Mouse (Mus musculus): ENCODE results near the gene Mrpl20. TPM values are rescaled to one million over a fixed set of nuclear protein-coding genes. Genes with fewer than 3 reads are reported as not detected.

Mrpl20 gene
- polyA plus RNA-seq, 1 experiment from 2014 or later = 285 TPM

DNA sequence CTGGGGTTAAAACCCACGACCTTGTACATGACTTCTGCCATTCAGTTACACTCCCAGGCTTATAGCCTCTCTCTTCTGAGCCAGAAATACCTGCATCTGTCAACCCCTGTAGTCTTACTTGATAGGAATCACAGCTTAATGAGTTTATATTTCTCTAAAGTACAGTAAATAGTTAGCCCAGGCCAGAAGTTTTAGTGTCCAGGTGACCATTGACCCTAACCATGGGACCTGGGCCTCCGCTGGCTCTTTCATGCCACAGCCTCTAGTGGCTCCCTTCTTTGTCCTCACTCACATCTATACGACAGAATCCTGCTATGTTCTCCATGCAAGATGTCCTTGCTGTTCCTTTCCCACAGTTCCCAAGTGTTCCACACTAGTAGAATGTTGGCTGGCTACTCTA is 5.2 kb downstream of the Mrpl20 start:
- 91% methylated on average over 3 of the region's 3 CpGs for WGBS
- Histone ChIP-seq H3K27me3 (replicated peaks) (no peaks in the 10 kb centered on the region), H3K4me2 (no peak overlapping the region), H3K27ac (replicated peaks) (no peak overlapping the region), H3K4me3 (replicated peaks) (no peak overlapping the region), H3K9ac (replicated peaks) (no peak overlapping the region), H3K36me3 (peaks cover 53% of the 10 kb centered on the region), H3K4me1 (peaks cover 31% of the 10 kb centered on the region), H3K9me3 (replicated peaks) (no peaks in the 10 kb centered on the region)
- ATAC-seq (ENCODE audit: low FRiP score) = no peak

DNA sequence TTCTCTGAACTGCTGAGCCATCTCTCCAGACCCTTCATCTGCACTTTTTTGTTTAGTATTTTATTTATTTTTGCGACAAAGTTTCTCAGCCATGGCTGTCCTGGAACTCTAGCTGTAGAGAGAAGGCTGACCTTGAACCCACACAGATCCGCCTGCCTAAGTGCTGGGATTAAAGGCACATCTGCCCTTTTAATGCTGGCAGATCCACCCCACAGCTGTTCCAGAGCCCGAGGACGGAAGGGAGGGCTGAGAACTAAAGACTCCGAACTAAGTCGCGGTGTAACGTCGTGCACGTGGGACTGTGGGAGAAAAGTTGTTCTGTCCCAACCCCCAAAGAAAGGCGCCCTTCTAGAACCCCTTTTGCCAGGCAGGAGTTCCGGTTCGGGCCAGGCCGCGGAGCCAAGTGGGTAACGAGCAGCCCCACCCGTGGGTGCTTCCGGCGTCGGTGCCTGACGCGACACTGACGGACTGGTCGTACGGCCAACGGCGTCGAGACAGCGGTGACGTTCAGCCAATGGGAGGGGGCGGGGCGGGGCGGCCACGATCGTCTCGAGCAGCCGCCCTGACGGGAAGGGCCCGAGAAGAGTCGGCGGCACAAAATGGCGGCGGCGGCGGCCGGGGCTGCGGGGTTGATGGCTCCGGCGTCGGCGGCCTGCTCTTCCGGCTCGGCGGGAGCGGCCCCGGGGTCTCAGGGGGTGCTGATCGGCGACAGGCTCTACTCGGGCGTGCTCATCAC is 9.4 kb downstream of the Mrpl20 start, which contains the start of gene Ccnl2:
Gene Ccnl2, plus strand, starts transcription at position 561 of the 736 bp plus-strand sequence.
- Histone ChIP-seq H3K36me3 (peaks cover 70% of the 10 kb centered on the region), H3K9me3 (replicated peaks) (no peaks in the 10 kb centered on the region), H3K4me3 (replicated peaks) (peak within 1 kb of the TSS; percentile 93), H3K4me2 (peak within 1 kb of the TSS; percentile 69), H3K27ac (replicated peaks) (peak within 1 kb of the TSS; percentile 90), H3K4me1 (peaks cover 30% of the 10 kb centered on the region), H3K9ac (replicated peaks) (peak within 1 kb of the TSS; percentile 93), H3K27me3 (replicated peaks) (no peaks in the 10 kb centered on the region)
- ATAC-seq (ENCODE audit: low FRiP score) = peak; percentile 100
- WGBS = under 1% methylated on average over 60 of the region's 60 CpGs

DNA sequence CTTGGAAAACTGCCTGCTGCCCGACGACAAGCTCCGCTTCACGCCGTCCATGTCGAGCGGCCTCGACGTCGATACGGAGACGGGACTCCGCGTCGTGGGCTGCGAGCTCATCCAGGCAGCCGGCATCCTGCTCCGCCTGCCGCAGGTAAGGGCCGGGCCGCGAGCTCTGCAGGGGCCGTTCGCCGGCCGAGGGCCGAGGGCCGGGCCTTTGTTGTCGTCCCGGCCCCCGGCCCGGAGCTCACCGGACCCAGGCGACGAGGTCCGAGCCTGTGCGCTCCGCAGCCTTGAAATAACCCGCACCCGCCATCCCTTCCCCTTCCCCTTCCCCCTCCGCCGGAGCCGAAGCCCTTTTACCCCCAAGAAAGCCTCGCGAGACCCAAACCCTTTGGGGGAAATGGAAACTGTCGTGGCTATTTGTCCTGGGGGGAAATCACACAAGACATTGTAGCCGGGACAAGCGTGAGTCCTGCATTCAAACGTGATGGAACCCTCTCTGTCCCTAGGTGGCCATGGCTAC is 10.0 kb downstream of the Mrpl20 start:
- peak overlapping the region; percentile 86 for H3K27ac ChIP-seq (replicated peaks)
- no peaks in the 10 kb centered on the region for H3K27me3 ChIP-seq (replicated peaks)
- peak overlapping the region; percentile 69 for H3K4me2 ChIP-seq
- 0% methylated on average over 49 of the region's 49 CpGs for WGBS
- H3K4me1 ChIP-seq = peaks cover 30% of the 10 kb centered on the region
- peak; percentile 54 for ATAC-seq (ENCODE audit: low FRiP score)
- peak overlapping the region; percentile 93 for H3K9ac ChIP-seq (replicated peaks)
- peaks cover 71% of the 10 kb centered on the region for H3K36me3 ChIP-seq
- H3K9me3 ChIP-seq (replicated peaks) = no peaks in the 10 kb centered on the region
- H3K4me3 ChIP-seq (replicated peaks) = peak overlapping the region; percentile 93

DNA sequence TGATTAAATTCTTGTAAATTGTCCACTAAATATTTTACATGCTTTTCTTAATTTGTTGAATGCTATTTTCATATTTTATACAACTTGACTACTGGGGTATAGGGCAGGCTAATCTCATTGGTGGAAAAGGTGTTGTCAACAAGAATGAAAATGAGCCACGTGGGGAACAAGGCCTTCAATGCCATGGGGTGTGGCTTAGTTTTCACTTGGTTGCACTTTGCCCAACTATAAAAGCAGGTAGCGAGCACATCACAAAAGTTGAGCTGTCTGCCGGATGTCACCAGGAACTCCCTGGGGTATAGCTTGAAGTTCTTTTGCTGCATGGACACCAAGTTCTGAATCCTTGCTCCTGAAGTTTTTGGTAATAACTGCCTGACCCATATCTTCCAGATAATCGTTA is 14.9 kb downstream of the Mrpl20 start:
- ATAC-seq (ENCODE audit: low FRiP score) = no peak

DNA sequence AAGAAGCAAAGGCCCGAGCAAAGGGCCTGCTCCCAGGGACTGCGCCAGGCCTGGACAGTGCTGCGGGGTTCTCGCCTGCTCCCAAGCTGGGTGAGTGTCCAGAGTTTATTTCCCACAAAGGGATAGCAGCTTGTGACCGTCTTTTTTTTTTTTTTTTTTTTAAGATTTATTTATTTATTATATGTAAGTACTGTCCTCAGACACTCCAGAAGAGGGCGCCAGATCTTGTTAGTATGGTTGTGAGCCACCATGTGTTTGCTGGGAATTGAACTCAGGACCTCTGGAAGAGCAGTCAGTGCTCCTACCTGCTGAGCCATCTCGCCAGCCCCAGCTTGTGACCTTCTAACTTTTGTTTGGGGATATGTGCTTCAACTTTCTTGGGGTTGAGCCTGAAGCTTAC is 18.3 kb downstream of the Mrpl20 start:
- ATAC-seq (ENCODE audit: low FRiP score) = no peak
- H3K4me3 ChIP-seq (replicated peaks) = no peak overlapping the region
- H3K4me1 ChIP-seq = no peaks in the 10 kb centered on the region; the same call in 1 of the 2 replicates
- peaks cover 91% of the 10 kb centered on the region for H3K36me3 ChIP-seq
- H3K27ac ChIP-seq (replicated peaks) = no peak overlapping the region
- no peaks in the 10 kb centered on the region for H3K9me3 ChIP-seq (replicated peaks)
- WGBS = 81% methylated on average over 7 of the region's 7 CpGs
- no peak overlapping the region for H3K4me2 ChIP-seq
- no peak overlapping the region for H3K9ac ChIP-seq (replicated peaks)
- H3K27me3 ChIP-seq (replicated peaks) = no peaks in the 10 kb centered on the region

More for the DNA sequence above, 14.9 kb downstream of the Mrpl20 start:
- Histone ChIP-seq H3K4me2 (no peak overlapping the region), H3K36me3 (peaks cover 84% of the 10 kb centered on the region), H3K27ac (replicated peaks) (no peak overlapping the region), H3K4me3 (replicated peaks) (no peak overlapping the region), H3K9me3 (replicated peaks) (no peaks in the 10 kb centered on the region), H3K4me1 (peaks cover 21% of the 10 kb centered on the region), H3K9ac (replicated peaks) (no peak overlapping the region), H3K27me3 (replicated peaks) (no peaks in the 10 kb centered on the region)
- 80% methylated on average over 4 of the region's 4 CpGs for WGBS

DNA sequence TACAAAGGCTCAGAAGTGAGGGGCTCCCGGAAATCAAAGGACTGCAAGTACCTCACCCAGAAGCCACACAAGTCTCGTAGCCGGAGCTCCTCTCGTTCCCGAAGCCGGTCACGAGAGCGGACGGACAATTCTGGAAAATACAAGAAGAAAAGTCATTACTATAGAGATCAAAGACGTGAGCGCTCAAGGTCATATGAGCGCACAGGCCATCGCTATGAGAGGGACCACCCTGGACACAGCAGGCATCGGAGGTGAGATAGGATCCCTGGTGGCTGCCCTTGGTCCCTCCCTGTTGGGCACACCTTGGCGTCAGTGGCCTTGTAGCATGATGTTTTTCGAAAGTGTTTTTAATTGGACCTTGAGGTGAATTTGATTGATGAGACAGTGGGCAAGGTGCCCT is 20.8 kb downstream of the Mrpl20 start:
- ATAC-seq (ENCODE audit: low FRiP score) = no peak; the same call in 1 of the 2 replicates
- no peaks in the 10 kb centered on the region for H3K4me1 ChIP-seq
- H3K36me3 ChIP-seq = peaks cover 85% of the 10 kb centered on the region
- no peaks in the 10 kb centered on the region for H3K9me3 ChIP-seq (replicated peaks)
- no peaks in the 10 kb centered on the region for H3K27me3 ChIP-seq (replicated peaks)
- no peak overlapping the region for H3K9ac ChIP-seq (replicated peaks)
- no peak overlapping the region for H3K4me3 ChIP-seq (replicated peaks)
- 95% methylated on average over 16 of the region's 16 CpGs for WGBS
- no peak overlapping the region for H3K4me2 ChIP-seq
- H3K27ac ChIP-seq (replicated peaks) = no peak overlapping the region

DNA sequence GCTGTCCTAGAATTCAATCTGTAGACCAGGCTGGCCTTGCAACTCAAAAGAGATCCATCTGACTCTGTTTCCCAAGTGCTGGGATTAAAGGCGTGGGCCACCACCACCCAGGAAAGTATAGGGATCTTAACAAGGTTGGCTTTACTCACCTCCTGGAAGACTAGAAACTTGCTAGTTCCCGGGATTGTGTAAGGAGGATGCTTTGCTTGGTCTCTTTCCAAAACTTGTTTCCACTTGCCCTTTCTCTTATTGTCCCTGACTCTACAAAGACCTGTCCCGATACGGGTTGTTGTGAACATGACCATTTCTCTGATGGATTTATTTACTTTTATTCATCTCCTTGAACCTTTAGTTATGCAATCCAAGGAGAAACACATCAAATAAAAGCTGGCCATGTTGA is 27.2 kb downstream of the Mrpl20 start:
- ATAC-seq (ENCODE audit: low FRiP score) = no peak
- Histone ChIP-seq H3K4me1 (peaks cover 30% of the 10 kb centered on the region), H3K36me3 (peaks cover 27% of the 10 kb centered on the region), H3K27me3 (replicated peaks) (no peaks in the 10 kb centered on the region), H3K4me3 (replicated peaks) (no peak overlapping the region), H3K27ac (replicated peaks) (no peak overlapping the region), H3K4me2 (no peak overlapping the region), H3K9me3 (replicated peaks) (no peaks in the 10 kb centered on the region), H3K9ac (replicated peaks) (no peak overlapping the region)
- WGBS = 95% methylated on average over 4 of the region's 4 CpGs

DNA sequence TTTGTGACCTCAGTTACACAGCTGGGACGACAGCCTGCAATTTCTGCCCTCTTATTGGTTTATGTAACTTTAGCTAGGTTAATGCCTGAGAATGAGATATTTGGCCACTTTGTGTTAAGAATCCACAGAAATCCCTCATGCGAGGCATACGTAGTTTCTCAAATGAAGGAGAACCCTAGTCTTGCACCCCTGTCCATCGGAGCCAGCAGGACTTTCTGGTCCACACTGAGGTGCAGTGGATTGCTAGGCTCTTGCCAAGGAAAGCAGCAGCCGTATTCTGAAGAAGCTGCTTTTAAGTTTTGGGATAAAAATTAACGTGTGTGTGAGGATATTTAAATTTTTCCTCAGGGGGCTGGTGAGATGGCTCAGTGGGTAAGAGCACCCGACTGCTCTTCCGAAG is 27.9 kb downstream of the Mrpl20 start:
- 59% methylated on average over 8 of the region's 8 CpGs for WGBS
- H3K9ac ChIP-seq (replicated peaks) = no peak overlapping the region

DNA sequence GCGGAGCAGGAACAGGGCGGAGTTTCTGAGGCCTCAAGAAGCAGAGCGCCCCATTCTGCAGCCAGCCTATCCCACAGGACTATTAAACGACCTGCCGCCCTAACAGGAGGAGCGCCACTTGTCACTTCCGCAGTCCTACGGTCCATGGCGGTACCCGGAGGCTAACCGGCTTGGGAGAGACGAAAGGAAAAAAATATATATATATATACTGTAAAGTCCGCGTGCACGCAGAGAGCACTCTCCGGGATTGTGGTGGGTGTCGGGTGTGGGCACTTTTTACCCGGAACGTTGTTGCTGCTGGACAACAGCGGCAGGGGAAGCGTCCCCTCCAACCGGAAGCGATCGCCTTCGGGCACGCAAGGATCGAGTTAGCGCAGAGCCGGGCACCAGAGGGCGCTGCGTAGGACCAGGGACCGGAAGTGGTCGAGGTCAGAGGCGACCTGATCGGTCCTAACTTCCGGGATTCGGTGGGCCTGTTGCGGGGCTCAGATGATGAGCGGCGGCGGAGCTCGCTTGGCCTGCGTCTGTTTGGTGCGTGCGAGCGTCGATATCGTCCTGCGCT is 28.6 kb downstream of the Mrpl20 start, which contains the start of gene Aurkaip1:
Gene Aurkaip1, plus strand, starts transcription at position 68 of the 562 bp plus-strand sequence.
- H3K27me3 ChIP-seq (replicated peaks) = no peaks in the 10 kb centered on the region
- peak within 1 kb of the TSS; percentile 85 for H3K4me3 ChIP-seq (replicated peaks)
- peak; percentile 95 for ATAC-seq (ENCODE audit: low FRiP score)
- H3K27ac ChIP-seq (replicated peaks) = peak within 1 kb of the TSS; percentile 90
- H3K9me3 ChIP-seq (replicated peaks) = no peaks in the 10 kb centered on the region
- peak within 1 kb of the TSS; percentile 94 for H3K9ac ChIP-seq (replicated peaks)
- H3K36me3 ChIP-seq = peaks cover 19% of the 10 kb centered on the region
- peaks cover 30% of the 10 kb centered on the region for H3K4me1 ChIP-seq
- H3K4me2 ChIP-seq = peak within 1 kb of the TSS; percentile 96
- under 1% methylated on average over 49 of the region's 49 CpGs for WGBS

More for the DNA sequence above, 27.9 kb downstream of the Mrpl20 start:
- Histone ChIP-seq H3K4me1 (peaks cover 30% of the 10 kb centered on the region), H3K27ac (replicated peaks) (peak overlapping the region; percentile 90), H3K36me3 (peaks cover 21% of the 10 kb centered on the region), H3K27me3 (replicated peaks) (no peaks in the 10 kb centered on the region), H3K4me2 (peak overlapping the region; percentile 96), H3K9me3 (replicated peaks) (no peaks in the 10 kb centered on the region), H3K4me3 (replicated peaks) (peak overlapping the region; percentile 85)
- ATAC-seq (ENCODE audit: low FRiP score) = no peak

DNA sequence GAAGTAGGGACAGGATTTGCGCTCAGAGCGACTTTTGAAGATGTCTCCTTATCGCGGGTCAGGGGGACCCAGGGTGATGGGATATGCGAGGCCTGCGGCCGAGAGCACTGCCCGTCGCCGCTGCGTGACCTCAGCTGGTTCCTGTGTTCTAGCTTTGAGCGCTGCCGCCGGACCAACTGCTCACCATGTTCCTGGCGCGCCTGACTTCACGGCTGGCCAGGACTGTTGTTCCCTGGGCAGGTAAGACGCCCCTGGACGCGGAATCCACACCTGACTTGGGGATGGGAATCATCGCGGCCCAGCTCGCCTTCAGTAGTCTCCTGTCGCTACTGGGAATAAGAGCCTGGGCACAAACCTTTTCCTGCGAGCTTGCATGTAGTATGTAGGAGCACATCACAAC is 29.2 kb downstream of the Mrpl20 start:
- peak; percentile 21 for ATAC-seq (ENCODE audit: low FRiP score)
- H3K27me3 ChIP-seq (replicated peaks) = no peaks in the 10 kb centered on the region
- peaks cover 30% of the 10 kb centered on the region for H3K4me1 ChIP-seq
- peak overlapping the region; percentile 96 for H3K4me2 ChIP-seq
- H3K4me3 ChIP-seq (replicated peaks) = peak overlapping the region; percentile 85
- WGBS = 1% methylated on average over 25 of the region's 25 CpGs
- H3K36me3 ChIP-seq = peaks cover 13% of the 10 kb centered on the region
- no peaks in the 10 kb centered on the region for H3K9me3 ChIP-seq (replicated peaks)
- H3K27ac ChIP-seq (replicated peaks) = peak overlapping the region; percentile 90
- H3K9ac ChIP-seq (replicated peaks) = peak overlapping the region; percentile 94

DNA sequence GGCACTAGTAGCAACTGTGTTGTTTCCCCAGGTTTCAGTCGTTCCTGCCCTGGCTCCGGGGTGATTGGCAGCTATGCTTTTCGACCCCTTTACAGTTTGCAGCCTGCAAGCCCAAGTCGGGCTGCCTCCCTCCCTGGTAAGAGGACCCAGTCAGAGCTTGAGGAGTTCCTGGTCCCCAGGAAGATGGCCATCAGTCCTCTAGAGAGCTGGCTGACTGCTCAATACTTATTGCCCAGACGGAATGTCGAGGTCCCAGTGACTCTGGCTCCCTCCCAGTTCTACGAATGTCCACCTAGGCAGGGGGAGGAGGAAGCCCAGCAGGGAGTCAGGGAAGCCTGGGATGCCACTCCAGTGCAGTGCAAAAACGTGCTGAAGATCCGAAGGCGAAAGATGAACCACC is 29.6 kb downstream of the Mrpl20 start:
- Histone ChIP-seq H3K9ac (replicated peaks) (peak overlapping the region; percentile 94), H3K4me3 (replicated peaks) (peak overlapping the region; percentile 85), H3K4me1 (peaks cover 30% of the 10 kb centered on the region), H3K4me2 (peak overlapping the region; percentile 96), H3K36me3 (peaks cover 9% of the 10 kb centered on the region), H3K9me3 (replicated peaks) (no peaks in the 10 kb centered on the region), H3K27me3 (replicated peaks) (no peaks in the 10 kb centered on the region), H3K27ac (replicated peaks) (peak overlapping the region; percentile 90; the same call in 1 of the 2 replicates)
- WGBS = 54% methylated on average over 10 of the region's 10 CpGs
- ATAC-seq (ENCODE audit: low FRiP score) = no peak

DNA sequence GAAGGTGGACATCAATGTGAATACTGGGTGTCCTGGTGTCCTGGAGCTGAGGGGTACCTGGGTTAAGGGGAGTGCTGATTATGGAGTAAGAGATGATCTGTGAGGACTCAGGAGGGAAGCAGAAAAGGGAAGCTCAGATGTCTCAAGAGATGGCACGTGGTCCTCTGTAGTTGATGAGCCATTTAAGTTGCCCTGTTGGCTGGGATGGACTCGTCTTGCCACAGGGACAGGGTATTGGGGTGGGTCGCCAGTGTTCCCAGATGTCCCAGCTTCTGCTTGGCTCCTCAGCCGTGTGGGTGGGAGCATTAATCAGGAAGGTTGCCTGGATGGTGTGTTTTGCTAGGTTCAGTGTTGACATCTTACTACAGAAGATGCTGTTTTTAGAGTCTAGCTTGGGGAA is 30.6 kb downstream of the Mrpl20 start:
- Histone ChIP-seq H3K27ac (replicated peaks) (no peak overlapping the region), H3K27me3 (replicated peaks) (no peaks in the 10 kb centered on the region), H3K36me3 (peaks cover 3% of the 10 kb centered on the region; the same call in 1 of the 2 replicates), H3K4me1 (peaks cover 30% of the 10 kb centered on the region), H3K4me2 (no peak overlapping the region), H3K4me3 (replicated peaks) (no peak overlapping the region), H3K9ac (replicated peaks) (peak overlapping the region; percentile 94; the same call in 1 of the 2 replicates), H3K9me3 (replicated peaks) (no peaks in the 10 kb centered on the region)
- WGBS = 92% methylated on average over 4 of the region's 4 CpGs
- no peak for ATAC-seq (ENCODE audit: low FRiP score)
